Mouse (Mus musculus): ENCODE data around the gene Kctd4. TPM values are rescaled to one million over a fixed set of nuclear protein-coding genes. Genes with fewer than 3 reads are reported as not detected.
"Not testable (repeated sequence)": the region's sequence is repeated elsewhere in the genome, so short reads cannot be mapped to it uniquely, and the experiment has no call there.

Kctd4 gene
- total RNA-seq (2014; rRNA removed) = 18.6 and 25.6 TPM in 2 replicates
- polyA plus RNA-seq (2015; fragmentation: Nextera tagmentation; extraction: Ambion mirVana) = 13.1 and 14.2 TPM in 2 replicates

DNA sequence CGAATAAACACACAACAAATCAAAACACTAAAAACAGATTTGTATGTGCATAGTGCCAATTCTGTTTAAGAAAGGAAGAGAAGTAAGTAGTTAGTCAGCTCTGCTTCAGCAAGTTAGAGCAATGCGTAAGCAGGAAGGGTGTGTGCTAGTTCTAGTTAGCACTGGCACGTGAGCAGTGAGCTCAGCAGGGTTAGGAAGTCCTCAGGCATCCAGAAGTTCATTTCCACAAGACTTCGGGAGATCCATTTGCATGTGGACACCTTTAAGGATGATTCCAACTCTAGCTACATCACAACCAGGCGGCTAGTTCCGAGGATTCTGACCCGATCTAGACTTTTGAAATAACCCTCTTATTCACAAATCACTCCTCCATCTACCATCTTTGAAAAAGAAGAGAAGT lies at the start of gene Kctd4:
Kctd4 (plus strand) TSS at position 244 of the 400 bp plus-strand sequence.
- Histone ChIP-seq H3K36me3 (ENCODE audit: insufficient read depth) (no peaks in the 10 kb centered on the region), H3K4me3 (ENCODE audit: low read depth, low read length) (no peak within 1 kb of the TSS), H3K4me1 (ENCODE audit: insufficient read depth) (no peaks in the 10 kb centered on the region), H3K9me3 (ENCODE audit: low read length) (no peaks in the 10 kb centered on the region), H3K27me3 (ENCODE audit: insufficient read depth, low read length) (no peaks in the 10 kb centered on the region), H3K27ac (ENCODE audit: low read depth, low read length) (no peak within 1 kb of the TSS), H3K4me2 (ENCODE audit: low read depth) (no peak within 1 kb of the TSS), H3K9ac (no peak within 1 kb of the TSS)
- whole genome bisulfite sequencing = 90% methylated on average over 7 of the region's 7 CpGs
- TF ChIP-seq CTCF (IDR thresholded peaks at IDR 0.05; ENCODE audit: low read depth) = no peak
- DNase-seq (no peak), ATAC-seq (no peak)

DNA sequence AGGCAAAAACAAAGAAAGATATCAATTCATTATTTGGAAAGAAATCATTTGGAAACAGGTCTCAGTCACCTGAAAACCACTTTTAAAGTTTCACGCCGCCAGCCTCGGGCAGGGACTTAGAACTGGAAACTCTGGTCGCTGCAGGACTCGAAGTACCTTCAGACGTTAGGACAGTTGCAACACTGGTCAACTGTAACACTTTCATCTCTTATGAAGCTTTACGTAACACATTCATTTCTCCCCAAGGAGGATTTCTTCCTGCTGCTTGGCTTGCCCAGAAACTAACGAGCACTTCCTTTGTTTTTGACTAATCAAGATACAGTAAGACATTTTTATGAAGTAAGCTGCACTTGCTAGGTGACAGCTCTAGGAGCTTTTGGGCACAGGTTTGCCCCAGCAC lies 47.9 kb upstream of the Kctd4 start:
- no peaks in the 10 kb centered on the region for H3K27me3 ChIP-seq (ENCODE audit: insufficient read depth, low read length)
- ATAC-seq (no peak), DNase-seq (no peak)
- 78% methylated on average over 8 of the region's 8 CpGs for WGBS
- no peak overlapping the region for H3K4me2 ChIP-seq (ENCODE audit: low read depth)
- no peaks in the 10 kb centered on the region for H3K9me3 ChIP-seq (ENCODE audit: low read length)
- H3K9ac ChIP-seq = no peak overlapping the region
- H3K27ac ChIP-seq (ENCODE audit: low read depth, low read length) = no peak overlapping the region
- H3K4me1 ChIP-seq (ENCODE audit: insufficient read depth) = no peaks in the 10 kb centered on the region
- peaks cover 5% of the 10 kb centered on the region for H3K36me3 ChIP-seq (ENCODE audit: insufficient read depth)
- no peak overlapping the region for H3K4me3 ChIP-seq (ENCODE audit: low read depth, low read length)
- TF ChIP-seq CTCF (IDR thresholded peaks at IDR 0.05; ENCODE audit: low read depth) = no peak

DNA sequence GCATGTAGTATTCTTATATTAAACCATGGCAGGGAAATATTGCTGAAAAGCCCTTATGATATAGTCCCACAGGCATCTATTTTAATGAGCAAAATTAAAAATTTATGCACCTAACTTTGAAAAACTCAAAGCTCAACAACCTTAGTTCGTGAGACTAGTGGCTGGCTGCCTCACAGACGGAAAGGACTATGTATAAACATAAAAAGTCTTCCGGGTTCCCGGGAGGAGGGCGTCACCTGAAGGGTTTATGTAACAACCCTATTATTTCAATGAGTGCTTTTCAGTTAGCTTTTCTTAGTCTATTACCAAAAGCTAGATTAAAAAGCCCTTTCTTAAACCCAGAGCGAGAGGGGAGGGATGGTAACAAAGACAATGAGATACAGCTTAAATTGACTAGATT lies 42.8 kb upstream of the Kctd4 start:
- Histone ChIP-seq H3K4me2 (ENCODE audit: low read depth) (no peak overlapping the region), H3K9ac (no peak overlapping the region), H3K4me3 (ENCODE audit: low read depth, low read length) (no peak overlapping the region), H3K9me3 (ENCODE audit: low read length) (no peaks in the 10 kb centered on the region), H3K27ac (ENCODE audit: low read depth, low read length) (peak overlapping the region; percentile 22; the same call in 1 of the 2 replicates), H3K36me3 (ENCODE audit: insufficient read depth) (no peaks in the 10 kb centered on the region), H3K27me3 (ENCODE audit: insufficient read depth, low read length) (no peaks in the 10 kb centered on the region), H3K4me1 (ENCODE audit: insufficient read depth) (no peaks in the 10 kb centered on the region)
- ATAC-seq (no peak; the same call in 1 of the 2 replicates), DNase-seq (no peak)
- TF ChIP-seq CTCF (IDR thresholded peaks at IDR 0.05; ENCODE audit: low read depth) = no peak
- 57% methylated on average over 6 of the region's 6 CpGs for WGBS

DNA sequence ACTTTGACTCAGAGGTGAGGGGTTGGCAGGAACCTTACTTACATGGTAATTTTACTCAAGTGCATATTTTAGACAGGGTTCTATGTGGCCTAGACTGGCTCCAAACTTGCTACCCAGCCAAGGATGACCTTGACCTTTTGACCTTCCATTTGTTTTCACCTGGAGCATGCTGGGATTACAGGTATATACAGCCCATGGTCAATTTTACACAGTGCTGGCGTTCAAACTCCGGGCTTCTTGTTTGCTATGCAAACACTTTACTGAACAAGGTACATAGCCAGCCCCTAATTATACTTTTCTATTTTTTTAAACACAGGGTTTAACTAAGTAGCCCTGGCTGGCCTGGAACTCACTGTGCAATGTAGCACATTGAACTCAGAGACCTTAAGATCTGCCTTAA lies 42.1 kb upstream of the Kctd4 start:
- H3K4me3 ChIP-seq (ENCODE audit: low read depth, low read length) = no peak overlapping the region
- H3K9ac ChIP-seq = no peak overlapping the region
- no peak for TF ChIP-seq CTCF (IDR thresholded peaks at IDR 0.05; ENCODE audit: low read depth)
- DNase-seq (no peak), ATAC-seq (no peak)
- no peaks in the 10 kb centered on the region for H3K27me3 ChIP-seq (ENCODE audit: insufficient read depth, low read length)
- WGBS = 94% methylated on average over 2 of the region's 2 CpGs
- no peaks in the 10 kb centered on the region for H3K4me1 ChIP-seq (ENCODE audit: insufficient read depth)
- H3K36me3 ChIP-seq (ENCODE audit: insufficient read depth) = no peaks in the 10 kb centered on the region
- 0 out of 2 replicates have a peak overlapping the region, but pooled peaks have one; percentile 22 for H3K27ac ChIP-seq (ENCODE audit: low read depth, low read length)
- H3K9me3 ChIP-seq (ENCODE audit: low read length) = no peaks in the 10 kb centered on the region
- H3K4me2 ChIP-seq (ENCODE audit: low read depth) = no peak overlapping the region

DNA sequence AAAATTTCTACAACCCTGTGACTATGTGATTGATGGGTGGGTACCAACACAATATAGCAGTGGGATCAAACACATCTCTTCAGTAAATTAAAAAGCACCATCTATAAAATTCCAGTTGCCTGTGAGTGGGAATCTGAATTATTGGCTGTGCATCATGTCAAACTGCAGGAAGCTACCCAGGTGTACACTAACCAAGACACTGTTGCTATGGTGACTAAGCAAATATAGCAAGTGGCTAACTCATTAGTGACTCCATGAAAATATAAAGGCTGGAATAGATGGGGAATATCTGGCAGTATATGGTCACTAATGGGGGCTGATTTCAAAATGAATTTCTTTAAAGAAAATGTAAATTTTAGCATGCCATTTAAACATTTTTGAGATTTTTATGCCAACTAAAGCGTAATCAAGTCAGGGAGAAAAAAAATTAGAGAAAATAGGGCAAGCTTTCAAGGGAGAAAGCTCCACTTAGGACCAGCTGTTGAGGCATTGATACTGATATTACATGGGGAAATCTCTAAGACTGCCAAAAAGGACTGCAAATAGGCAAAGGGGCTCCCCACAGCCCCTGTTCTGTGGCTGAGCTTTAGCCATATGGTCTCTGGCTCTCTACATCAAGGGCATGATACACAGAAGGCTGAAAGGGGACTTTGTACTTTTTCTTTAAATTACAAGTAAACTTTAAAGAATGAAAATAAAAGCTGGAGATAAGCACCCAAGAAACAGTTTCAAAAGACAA lies 31.3 kb upstream of the Kctd4 start:
- Histone ChIP-seq H3K4me3 (ENCODE audit: low read depth, low read length) (no peak overlapping the region), H3K36me3 (ENCODE audit: insufficient read depth) (no peaks in the 10 kb centered on the region), H3K27me3 (ENCODE audit: insufficient read depth, low read length) (no peaks in the 10 kb centered on the region), H3K9ac (no peak overlapping the region), H3K4me2 (ENCODE audit: low read depth) (no peak overlapping the region), H3K27ac (ENCODE audit: low read depth, low read length) (peak overlapping the region; percentile 24; the same call in 1 of the 2 replicates), H3K9me3 (ENCODE audit: low read length) (no peaks in the 10 kb centered on the region), H3K4me1 (ENCODE audit: insufficient read depth) (0 out of 2 replicates have a peak, but pooled peaks cover 7% of the 10 kb centered on the region)
- DNase-seq (peak; percentile 13), ATAC-seq (no peak)
- 28% methylated on average over 1 of the region's 1 CpGs for WGBS
- TF ChIP-seq CTCF (IDR thresholded peaks at IDR 0.05; ENCODE audit: low read depth) = no peak

DNA sequence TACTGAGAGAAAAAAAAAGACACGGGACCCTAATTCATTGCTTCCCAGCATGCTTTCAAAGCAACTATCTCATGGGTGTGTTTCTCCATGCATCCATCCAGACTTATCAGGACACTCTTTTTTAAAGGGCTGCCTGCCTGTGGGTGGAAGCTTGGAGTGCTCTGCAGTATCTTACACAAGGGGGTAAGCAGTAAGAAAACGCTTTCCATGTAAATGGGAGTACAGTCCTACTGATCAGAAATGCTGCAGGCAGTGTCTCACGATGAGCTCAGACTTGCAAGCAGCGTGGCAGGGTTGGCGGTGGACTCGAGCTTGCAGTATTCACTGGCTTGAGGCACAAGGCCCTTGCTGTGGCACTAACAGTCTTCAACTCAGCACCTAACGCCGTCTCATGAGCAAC lies 25.1 kb upstream of the Kctd4 start:
- H3K27ac ChIP-seq (ENCODE audit: low read depth, low read length); H3K27me3 ChIP-seq (ENCODE audit: insufficient read depth, low read length); ATAC-seq; H3K4me2 ChIP-seq (ENCODE audit: low read depth); H3K36me3 ChIP-seq (ENCODE audit: insufficient read depth); H3K9ac ChIP-seq; DNase-seq; H3K4me1 ChIP-seq (ENCODE audit: insufficient read depth); H3K9me3 ChIP-seq (ENCODE audit: low read length); H3K4me3 ChIP-seq (ENCODE audit: low read depth, low read length): not testable (repeated sequence)
- WGBS = 79% methylated on average over 8 of the region's 8 CpGs

DNA sequence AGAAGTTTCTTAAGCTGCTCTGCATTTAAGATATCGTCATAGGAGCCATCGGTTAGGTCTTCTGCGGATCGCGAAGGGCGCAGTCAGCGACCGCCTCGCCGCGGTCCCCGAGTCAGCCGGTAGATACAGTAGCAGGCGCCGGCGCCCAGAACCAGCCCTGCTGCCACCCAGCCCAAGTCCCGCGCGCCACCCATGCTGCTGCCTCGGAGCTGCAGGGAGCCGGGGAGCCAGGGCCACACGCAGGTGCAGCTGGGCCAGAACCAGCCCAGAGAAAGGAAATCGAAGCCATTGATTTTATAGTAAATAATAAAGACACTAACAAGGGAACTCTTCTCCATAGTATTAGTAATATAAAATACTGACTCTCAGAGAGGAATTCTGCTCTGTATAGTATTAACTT lies 23.5 kb upstream of the Kctd4 start:
- Histone ChIP-seq H3K36me3 (ENCODE audit: insufficient read depth) (no peaks in the 10 kb centered on the region), H3K9ac (no peak overlapping the region), H3K4me1 (ENCODE audit: insufficient read depth) (no peaks in the 10 kb centered on the region), H3K4me2 (ENCODE audit: low read depth) (no peak overlapping the region), H3K27me3 (ENCODE audit: insufficient read depth, low read length) (no peaks in the 10 kb centered on the region), H3K9me3 (ENCODE audit: low read length) (no peaks in the 10 kb centered on the region), H3K27ac (ENCODE audit: low read depth, low read length) (no peak overlapping the region), H3K4me3 (ENCODE audit: low read depth, low read length) (no peak overlapping the region)
- DNase-seq = no peak
- no peak for TF ChIP-seq CTCF (IDR thresholded peaks at IDR 0.05; ENCODE audit: low read depth)
- ATAC-seq = no peak
- WGBS = 96% methylated on average over 23 of the region's 23 CpGs
